Mouse (Mus musculus) thymus, postnatal 10 days (tissue): ENCODE measurements around the gene Tmem163.

ENCODE experiments used
- DNase-seq, 2 experiments: peaks; one replicate each; pipeline ENCODE4 v3.0.0; 2021; ENCODE audit warnings: low spot score in 2 of 2

Tmem163 gene

GRCm38 (mm10) chr1:127651564-127651963 lies 27.8 kb downstream of the Tmem163 start:
- DNase-seq = no peak

GRCm38 (mm10) chr1:127642976-127643769 lies 36.2 kb downstream of the Tmem163 start:
- no peak for DNase-seq

GRCm38 (mm10) chr1:127637917-127638316 lies 41.4 kb downstream of the Tmem163 start:
- DNase-seq = no peak

DNA sequence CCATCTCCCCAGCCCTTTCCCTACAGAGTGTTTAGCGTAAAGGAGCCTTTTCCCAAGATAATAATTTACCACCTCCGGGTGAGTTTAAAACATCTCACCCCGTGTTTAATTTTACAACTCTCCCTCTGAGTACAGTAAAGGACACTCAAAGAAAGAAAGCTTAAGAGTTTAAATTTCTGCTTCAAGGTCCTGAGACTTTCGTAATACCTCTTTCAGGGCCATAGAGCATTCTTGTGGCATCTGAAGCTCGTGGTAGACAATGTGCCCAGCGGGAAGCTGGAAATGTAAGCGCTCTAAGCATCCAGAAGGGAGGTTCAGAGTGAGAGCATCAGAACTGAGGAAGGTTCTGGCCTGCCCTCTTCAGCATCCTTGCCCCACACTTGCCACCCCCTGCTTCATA lies 52.2 kb downstream of the Tmem163 start:
- DNase-seq = no peak

DNA sequence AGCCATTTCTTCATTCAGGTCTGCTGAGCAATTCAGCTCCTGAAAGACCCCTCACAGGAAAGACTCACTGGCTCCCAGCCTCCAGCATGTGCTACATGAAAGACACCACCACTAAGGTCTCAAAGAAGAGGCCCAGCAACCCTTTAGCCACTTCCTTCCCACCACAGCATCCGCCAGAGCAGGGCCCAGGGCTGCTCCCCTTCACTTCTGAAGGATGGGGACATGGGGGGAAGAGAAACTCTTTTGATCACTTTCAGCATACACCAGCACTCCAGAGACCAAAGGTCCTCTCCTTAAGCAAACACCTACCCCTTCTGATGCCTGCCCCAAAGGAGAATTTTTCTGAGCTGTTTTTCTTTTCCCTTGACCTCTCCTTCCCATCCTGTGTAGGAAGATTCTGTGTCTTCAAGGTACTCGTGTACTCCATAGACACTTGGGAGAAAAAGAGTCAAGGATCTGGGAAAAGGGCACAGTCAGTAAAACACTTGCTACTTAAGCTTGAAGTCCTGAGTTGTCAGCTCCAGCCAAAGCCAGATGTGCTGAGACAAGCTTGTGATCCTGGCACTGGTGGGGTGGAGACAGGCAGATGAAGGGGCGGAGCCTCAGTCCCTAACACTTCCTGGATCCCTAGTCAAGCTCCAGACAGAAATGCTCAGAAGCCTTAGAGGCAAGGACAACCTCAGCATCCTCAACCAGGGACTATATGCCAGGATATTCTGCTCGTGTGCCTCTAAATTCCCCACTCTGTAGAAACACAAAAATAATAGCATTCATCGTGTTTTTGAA lies 53.6 kb downstream of the Tmem163 start:
- DNase-seq = peak; percentile 35 to 46

- no peak for DNase-seq
These were observed 57.0 kb downstream of the Tmem163 start for GRCm38 (mm10) chr1:127622349-127622748.

DNA sequence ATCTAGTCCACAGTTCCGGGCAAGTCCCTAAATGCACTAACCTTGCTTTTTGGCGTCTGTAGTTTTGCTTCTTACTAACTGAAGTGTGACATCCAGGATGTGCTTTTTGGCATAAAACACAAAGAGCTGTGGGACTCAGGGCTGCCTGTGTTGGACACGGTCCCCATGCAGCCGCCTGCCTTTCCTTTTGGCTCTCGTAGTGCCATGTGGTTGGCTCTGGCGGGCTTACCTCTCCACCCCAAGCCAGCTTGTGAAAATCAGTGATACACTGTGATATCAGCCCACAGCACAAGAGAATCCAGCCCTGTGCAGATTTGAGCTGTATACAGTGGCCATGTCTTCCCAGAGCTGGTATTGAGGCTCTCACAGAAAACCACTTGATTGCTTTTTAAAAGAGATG lies 60.3 kb downstream of the Tmem163 start:
- no peak for DNase-seq

DNA sequence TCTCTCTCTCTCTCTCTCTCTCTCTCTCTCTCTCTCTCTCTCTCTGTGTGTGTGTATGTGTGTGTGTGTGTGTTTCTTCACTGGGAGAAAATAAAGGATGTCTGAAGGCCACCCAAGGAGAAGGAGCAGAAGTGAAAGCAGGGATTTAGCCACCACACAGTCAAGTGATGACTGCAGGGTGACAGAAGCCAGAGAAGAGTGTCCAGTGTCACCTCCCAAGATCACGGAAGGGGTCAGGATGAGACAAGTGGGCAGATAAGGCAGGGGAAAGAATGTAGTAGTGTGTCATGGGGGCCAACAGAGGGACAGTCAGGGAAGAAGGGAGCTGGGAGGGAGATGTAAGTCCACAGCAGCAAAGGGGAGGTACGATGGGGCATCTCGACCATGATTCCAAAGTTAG lies 69.0 kb downstream of the Tmem163 start:
- DNase-seq = no peak

DNA sequence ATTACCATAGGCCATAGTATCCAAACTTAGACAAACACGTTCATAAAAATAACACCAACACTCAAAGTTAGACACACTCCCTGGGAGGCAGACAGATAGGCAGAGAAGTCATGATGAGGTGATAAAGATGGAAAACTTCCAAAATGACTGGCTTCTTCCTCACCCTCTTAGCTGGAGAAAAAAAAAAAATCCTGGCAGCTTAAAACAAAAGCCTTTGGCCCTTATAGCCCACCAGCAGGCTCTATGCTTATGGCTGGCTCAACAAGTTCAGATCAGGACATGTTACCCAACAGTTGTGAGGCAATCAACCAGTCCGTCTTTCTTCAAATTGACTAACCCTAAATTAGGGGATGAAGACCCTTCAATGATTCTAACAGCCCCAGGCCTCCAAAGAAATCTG lies 69.5 kb downstream of the Tmem163 start:
- DNase-seq = no peak

- no peak for DNase-seq
These were observed 71.0 kb downstream of the Tmem163 start for GRCm38 (mm10) chr1:127608326-127608725.

GRCm38 (mm10) chr1:127603697-127604631 lies 75.4 kb downstream of the Tmem163 start:
- no peak for DNase-seq

- no peak for DNase-seq
These were observed 83.2 kb downstream of the Tmem163 start for GRCm38 (mm10) chr1:127596143-127596542.

DNA sequence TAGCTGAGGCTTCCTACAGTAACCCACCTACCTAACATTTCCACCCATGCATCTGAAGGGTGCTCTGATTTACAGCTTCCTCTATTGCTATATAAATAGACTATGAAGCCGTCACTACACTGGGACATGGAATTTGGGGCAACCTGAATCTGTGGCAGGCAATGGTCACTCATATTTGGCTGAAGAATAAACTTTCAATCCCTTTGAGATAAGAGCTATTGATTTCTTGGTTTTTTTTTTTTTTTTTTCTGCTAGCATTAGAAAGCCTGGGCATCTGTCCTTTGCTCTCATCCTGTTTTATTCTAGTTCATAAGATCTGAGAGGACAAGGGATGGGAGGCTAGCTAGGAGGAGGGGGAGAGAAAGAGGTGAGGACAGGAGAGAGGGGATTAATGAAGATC lies 83.6 kb downstream of the Tmem163 start:
- DNase-seq = no peak

DNA sequence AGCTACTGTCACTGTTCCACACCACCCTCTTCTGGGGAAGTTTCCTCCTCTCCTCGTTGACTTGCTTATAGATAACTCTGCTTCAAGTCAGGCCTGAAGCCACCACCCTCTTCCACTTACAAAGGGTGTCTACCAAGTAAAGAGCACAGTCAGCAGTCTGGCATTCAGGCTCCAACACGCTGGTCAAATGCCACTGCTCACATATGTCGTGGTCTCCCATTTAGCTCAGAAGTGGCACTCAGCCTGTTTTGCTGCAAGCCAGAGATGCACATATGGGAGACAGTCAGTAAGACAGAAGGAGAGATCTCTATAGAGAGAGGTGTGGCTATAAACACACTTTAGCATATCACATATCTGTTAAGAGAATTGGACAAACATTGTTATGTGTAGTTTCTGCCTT lies 89.8 kb downstream of the Tmem163 start:
- no peak for DNase-seq

DNA sequence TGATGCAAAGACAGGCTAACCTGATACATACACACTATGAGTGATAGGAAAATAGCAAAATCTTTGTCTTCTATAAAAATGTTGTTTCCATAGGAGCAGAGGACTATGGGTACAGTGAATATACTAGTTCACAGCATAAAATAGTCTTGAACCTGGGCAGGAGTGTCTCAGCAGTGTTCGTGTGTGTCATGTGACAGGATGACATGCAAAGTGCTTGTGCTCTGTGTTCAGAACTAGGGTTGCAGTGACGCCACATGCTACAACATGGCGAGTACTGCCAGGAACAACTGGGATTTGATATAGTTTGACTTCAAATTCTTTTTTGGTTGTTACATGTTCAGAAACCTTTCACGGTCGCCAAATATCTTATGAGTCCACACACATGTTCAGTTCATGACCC lies 92.3 kb downstream of the Tmem163 start:
- DNase-seq = no peak

DNA sequence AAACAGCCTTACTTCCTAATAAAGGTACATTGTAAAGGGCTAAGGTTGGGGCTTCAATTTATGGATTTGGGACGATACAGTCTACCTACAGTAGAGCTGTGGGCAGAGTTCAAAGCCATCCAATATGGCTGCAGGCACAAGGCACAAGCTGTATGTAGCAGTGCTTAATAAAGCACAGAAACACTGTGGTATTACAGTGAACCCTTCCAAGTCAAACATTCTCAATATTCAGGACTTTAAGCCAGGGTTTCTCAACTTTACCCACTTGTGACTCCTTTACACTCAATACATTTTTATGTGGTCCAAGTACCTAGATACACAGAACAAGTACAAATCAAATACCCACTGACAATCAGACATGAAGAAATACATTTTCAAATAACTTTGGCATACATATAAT lies 93.2 kb downstream of the Tmem163 start:
- DNase-seq = no peak

DNA sequence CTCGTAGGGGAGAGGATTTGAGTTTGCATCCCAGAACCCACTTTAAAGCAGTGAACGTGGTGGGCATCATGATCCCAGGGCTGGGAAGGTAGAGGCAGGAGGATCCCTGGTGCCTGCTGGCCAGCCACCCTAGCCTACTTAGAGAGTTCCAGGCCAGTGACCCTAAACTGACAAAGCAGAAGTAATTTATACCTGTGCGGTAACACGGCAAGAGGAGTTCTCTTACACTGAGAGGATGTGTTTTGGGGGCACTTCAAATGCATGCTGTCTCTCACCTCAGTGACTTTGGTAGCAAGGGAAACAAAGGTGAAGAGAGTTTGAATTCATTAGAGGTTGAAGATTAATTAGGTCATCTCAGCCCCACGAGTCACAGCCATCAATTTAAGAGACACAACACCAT lies 101.4 kb downstream of the Tmem163 start:
- no peak for DNase-seq

- DNase-seq = no peak
These were observed 102.3 kb downstream of the Tmem163 start for GRCm38 (mm10) chr1:127577083-127577482.

GRCm38 (mm10) chr1:127576563-127576962 lies 102.8 kb downstream of the Tmem163 start:
- DNase-seq = no peak

DNA sequence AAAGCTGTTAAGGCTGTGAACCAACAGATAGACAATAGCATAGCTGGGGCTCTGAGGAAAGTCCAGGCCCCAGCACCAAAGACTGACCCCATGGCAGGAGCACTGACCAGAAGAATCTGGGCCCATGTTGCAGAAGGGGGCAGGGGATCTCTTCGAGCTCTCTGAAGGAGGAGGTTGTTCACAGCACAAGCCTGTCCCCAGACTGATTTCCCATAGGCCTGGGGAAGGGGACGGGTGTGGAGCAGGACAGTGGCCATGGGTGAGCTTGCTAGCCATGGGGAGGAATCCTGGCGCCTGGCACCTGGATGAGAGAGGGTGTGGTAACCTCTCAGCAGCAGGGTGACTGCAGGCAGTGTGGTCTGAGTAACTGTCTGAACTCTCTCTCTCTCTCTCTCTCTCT lies 103.2 kb downstream of the Tmem163 start:
- DNase-seq = no peak

DNA sequence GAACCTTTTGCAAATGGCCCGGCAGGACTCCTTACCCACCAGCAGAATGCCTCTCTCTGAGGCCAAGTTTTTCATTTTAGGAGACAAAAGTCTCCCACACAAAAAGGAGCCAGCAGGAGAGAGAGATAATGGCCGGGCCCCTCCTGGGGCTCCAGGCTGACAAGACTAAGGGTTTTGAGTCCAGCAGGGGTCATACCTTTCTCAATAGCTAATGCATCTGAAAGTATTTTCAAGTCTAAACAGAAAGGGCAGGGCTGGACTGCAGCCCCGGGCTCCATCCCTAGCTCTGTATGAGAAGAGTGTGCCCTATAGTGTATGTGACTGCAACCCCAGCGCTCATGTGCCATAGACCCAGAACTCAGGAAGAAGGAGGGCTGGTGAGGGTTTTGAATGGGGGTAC lies 103.7 kb downstream of the Tmem163 start:
- no peak for DNase-seq

DNA sequence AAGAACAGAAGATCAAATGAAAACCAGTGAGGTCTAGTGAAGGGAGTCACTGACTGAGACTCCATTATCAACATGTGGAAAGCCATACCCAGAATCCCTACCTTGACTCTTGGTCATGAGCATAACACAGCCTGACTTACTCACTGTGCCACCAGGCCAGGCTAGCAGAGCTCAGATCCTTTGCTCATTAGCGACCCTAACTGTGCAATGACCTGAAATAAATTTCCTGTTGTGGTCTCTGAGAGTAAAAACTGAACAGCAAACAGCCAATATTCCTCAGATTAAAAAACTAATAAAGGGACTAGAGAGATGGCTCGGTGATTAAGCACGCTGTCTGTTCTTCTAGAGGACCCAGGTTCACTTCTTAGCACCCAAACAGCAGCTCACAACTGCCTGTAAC lies 106.2 kb downstream of the Tmem163 start:
- no peak for DNase-seq
